Mouse (Mus musculus) hindbrain, postnatal 0 days (tissue): Measurements from ENCODE around the gene Thy1. TPM values are rescaled to one million over a fixed set of nuclear protein-coding genes. Genes with fewer than 3 reads are reported as not detected.
A peak's percentile ranks its signal among the peaks of the same experiment; 100 is the strongest.

Experiments used
- ATAC-seq: fragments of 200-750 bp; cut with Nextera tagmentation; 2 replicates; pipeline ENCODE4 v1.8.0; 2017; ENCODE audit warnings: mild to moderate bottlenecking, moderate TSS enrichment, moderate library complexity
- DNase-seq: peaks from one replicate; pipeline ENCODE4 v3.0.0-alpha.2; 2015; ENCODE audit warnings: low spot score
- H3K27ac ChIP-seq: fragments of 300-500 bp; sonication (generic); 2 replicates; pipeline ENCODE4 v1.5.1; 2014; ENCODE audit warnings: mild to moderate bottlenecking
- H3K27me3 ChIP-seq: fragments of 300-500 bp; sonication (generic); 2 replicates; pipeline ENCODE4 v1.6.1; 2014; ENCODE audit warnings: low read length, mixed read lengths; ENCODE audit not compliant: insufficient read depth
- H3K36me3 ChIP-seq: fragments of 300-500 bp; sonication (generic); 2 replicates; pipeline ENCODE4 v1.6.1; 2014; ENCODE audit warnings: low read length, mixed read lengths; ENCODE audit not compliant: insufficient read depth
- H3K4me1 ChIP-seq: fragments of 300-500 bp; sonication (generic); 2 replicates; pipeline ENCODE4 v1.6.1; 2014; ENCODE audit warnings: antibody characterized with exemption, low read length, mixed read lengths; ENCODE audit not compliant: insufficient read depth
- H3K4me2 ChIP-seq: fragments of 300-500 bp; sonication (generic); 2 replicates; pipeline ENCODE4 v1.6.1; 2014; ENCODE audit warnings: low read depth, mild to moderate bottlenecking, low read length, moderate library complexity, mixed read lengths
- H3K4me3 ChIP-seq: fragments of 300-500 bp; sonication (generic); 2 replicates; pipeline ENCODE4 v1.5.1; 2014; ENCODE audit warnings: low read length
- H3K9ac ChIP-seq: fragments of 300-500 bp; sonication (generic); replicated peaks from 2 replicates; pipeline ENCODE4 v1.6.1; 2014; ENCODE audit warnings: mild to moderate bottlenecking, low read length, moderate library complexity, mixed read lengths
- H3K9me3 ChIP-seq: fragments of 300-500 bp; sonication (generic); 2 replicates; pipeline ENCODE4 v1.6.1; 2016; ENCODE audit warnings: low read length, mixed read lengths
- CTCF ChIP-seq: IDR thresholded peaks from 2 replicates; pipeline ENCODE4 v1.5.1; 2016; ENCODE audit warnings: antibody characterized with exemption, control low read depth, low read depth
- WGBS: fragments of 180-500 bp; shearing (Covaris S2); extraction: QIAGEN DNeasy Blood & Tissue Kit; methylation state at CpG from one replicate; pipeline ENCODE4 v1.1.7; 2014; 5-methylcytosine and 5-hydroxymethylcytosine counted together
- polyA plus RNA-seq: library from polyadenylated mRNA; unstranded; fragments of >200 nt; fragmentation: Nextera tagmentation; extraction: Ambion mirVana; gene quantifications from 2 replicates; pipeline ENCODE4 v1.2.1, GENCODE M21; 2015
- total RNA-seq: library from RNA; depleted of rRNA; stranded (reverse); fragments of >200 nt; gene quantifications from 2 replicates; pipeline ENCODE4 v1.2.3, GENCODE M21; 2014

The Thy1 gene
- total and polyA plus RNA-seq, 2 experiments from 2014 or later = 51.1 to 138 TPM

DNA sequence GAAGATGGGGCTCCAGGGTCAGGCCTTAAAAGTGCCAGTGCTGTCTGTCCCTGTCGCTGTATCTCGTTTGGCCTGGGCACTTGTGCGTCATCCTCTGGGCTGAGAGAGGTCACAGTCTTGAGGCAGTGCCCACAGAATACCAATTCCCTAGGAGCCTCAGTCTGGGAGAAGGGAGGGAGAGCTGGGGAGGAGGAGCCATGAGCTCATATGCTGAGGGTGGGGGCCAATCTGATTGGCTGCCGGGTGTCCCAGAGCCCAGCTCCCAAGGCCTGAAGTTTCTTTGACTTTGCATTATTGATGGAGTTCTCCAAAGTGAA lies 29.4 kb downstream of the Thy1 start:
- no peaks in the 10 kb centered on the region for H3K27me3 ChIP-seq
- H3K4me3 ChIP-seq = no peak overlapping the region
- H3K36me3 ChIP-seq = no peaks in the 10 kb centered on the region
- no peak for TF ChIP-seq CTCF
- WGBS = 19% methylated on average over 4 of the region's 4 CpGs
- H3K4me1 ChIP-seq = no peaks in the 10 kb centered on the region; the same call in 1 of the 2 replicates
- no peaks in the 10 kb centered on the region for H3K9me3 ChIP-seq
- peak; percentile 71 for DNase-seq
- peak; percentile 82 for ATAC-seq
- 0 out of 2 replicates have a peak overlapping the region, but pooled peaks have one; percentile 17 for H3K9ac ChIP-seq
- H3K27ac ChIP-seq = peak overlapping the region; percentile 88
- peak overlapping the region; percentile 38 for H3K4me2 ChIP-seq

DNA sequence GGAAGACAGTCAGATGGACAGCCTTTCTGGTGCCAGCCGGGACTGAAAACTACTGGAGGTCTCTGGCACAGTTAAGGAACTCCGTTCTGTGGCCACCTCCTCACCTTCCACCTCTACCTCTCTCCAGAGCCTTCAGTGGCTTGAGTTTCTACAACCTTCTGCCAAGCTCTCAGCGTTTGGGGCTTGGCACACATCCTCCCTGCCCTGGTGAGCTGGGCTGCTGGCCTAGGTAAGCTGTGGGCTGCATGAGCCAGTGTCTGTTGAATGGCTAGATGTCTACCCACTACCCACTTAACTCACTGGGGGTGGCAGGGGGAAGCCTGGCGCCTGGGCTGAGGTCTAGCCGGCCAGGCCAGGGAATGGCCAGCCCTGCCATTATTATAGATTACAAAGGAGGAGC lies 29.9 kb downstream of the Thy1 start:
- H3K4me2 ChIP-seq = peak overlapping the region; percentile 38
- no peak for TF ChIP-seq CTCF
- no peaks in the 10 kb centered on the region for H3K36me3 ChIP-seq
- ATAC-seq (no peak), DNase-seq (no peak)
- H3K4me3 ChIP-seq = no peak overlapping the region
- H3K9ac ChIP-seq = no peak overlapping the region
- no peaks in the 10 kb centered on the region for H3K27me3 ChIP-seq
- H3K4me1 ChIP-seq = no peaks in the 10 kb centered on the region; the same call in 1 of the 2 replicates
- WGBS = 35% methylated on average over 5 of the region's 5 CpGs
- H3K27ac ChIP-seq = peak overlapping the region; percentile 76
- H3K9me3 ChIP-seq = no peaks in the 10 kb centered on the region

DNA sequence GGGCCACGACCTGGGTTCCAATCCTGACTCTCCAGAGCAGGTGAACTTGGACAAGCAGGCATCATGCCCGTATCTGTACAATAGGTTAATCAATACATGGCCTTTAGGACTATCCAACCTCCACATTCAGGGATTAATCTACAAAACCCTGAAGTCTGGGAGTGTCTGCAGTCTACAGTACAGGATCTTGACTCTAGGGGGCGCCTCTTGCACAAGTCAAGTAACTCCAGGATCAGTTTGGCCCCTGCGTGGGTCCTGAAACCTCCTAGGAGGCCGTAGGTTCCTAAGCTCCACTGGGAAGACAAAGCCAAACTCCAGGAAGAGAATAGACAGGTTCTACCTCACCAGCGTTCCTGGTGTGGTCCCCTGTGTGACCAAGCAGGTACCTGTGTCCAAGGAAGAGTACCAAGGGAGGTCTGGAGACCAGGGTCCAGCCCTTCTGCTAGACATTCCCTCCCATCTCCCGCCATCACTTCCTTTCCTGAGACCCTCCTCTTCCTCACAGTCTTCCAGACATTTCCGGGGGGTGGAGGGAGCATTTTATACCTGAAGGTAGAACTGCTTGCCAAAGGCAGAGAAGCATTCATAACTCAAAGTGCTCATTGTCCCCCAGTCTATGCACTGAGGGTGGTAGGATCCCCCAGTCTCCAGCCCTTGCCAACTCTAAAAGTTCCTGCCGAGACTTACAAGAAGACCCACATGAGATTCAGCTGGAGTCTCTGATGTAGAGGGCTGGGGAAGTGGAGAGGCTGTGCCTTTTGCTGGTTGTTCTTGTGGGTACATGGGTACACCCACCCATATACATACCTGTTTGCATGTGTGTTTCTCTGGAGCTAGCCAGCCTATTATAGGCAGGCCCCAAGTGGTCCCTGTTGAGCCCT lies 31.5 kb downstream of the Thy1 start:
- no peak for ATAC-seq

DNA sequence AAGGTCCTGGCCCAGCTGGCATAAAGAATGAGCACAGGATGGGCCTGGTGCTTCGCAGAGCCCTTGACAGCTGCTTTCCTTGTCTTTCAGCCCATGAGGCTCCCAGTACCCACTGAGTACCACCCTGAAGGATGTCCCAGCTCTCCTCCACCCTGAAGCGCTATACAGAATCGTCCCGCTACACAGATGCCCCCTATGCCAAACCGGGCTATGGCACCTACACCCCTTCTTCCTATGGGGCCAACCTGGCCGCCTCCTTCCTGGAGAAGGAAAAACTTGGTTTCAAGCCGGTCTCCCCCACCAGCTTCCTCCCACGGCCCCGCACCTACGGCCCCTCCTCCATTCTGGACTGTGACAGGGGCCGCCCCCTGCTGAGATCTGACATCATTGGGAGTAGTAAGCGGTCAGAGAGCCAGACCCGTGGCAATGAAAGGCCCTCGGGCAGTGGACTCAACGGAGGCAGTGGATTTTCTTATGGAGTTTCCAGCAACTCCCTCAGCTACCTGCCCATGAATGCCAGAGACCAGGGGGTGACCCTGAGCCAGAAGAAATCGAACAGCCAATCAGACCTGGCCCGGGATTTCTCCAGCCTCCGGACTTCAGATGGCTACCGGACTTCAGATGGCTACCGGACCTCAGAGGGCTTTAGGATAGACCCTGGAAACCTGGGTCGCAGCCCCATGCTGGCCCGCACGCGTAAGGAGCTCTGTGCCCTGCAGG lies 32.3 kb downstream of the Thy1 start:
- TF ChIP-seq CTCF = no peak
- DNase-seq = no peak
- Histone ChIP-seq H3K27me3 (no peaks in the 10 kb centered on the region), H3K4me1 (no peaks in the 10 kb centered on the region; the same call in 1 of the 2 replicates), H3K9ac (no peak overlapping the region), H3K27ac (no peak overlapping the region), H3K9me3 (no peaks in the 10 kb centered on the region), H3K4me3 (no peak overlapping the region), H3K36me3 (no peaks in the 10 kb centered on the region), H3K4me2 (no peak overlapping the region)
- 71% methylated on average over 24 of the region's 24 CpGs for WGBS
- ATAC-seq = no peak

More for the DNA sequence above, 31.5 kb downstream of the Thy1 start:
- DNase-seq = peak; percentile 34
- no peaks in the 10 kb centered on the region; the same call in 1 of the 2 replicates for H3K4me1 ChIP-seq
- TF ChIP-seq CTCF = peak; percentile 28
- 57% methylated on average over 9 of the region's 9 CpGs for WGBS
- H3K9me3 ChIP-seq = no peaks in the 10 kb centered on the region
- H3K36me3 ChIP-seq = no peaks in the 10 kb centered on the region
- H3K9ac ChIP-seq = no peak overlapping the region
- no peak overlapping the region for H3K4me2 ChIP-seq
- H3K27me3 ChIP-seq = no peaks in the 10 kb centered on the region
- no peak overlapping the region for H3K4me3 ChIP-seq
- no peak overlapping the region for H3K27ac ChIP-seq

DNA sequence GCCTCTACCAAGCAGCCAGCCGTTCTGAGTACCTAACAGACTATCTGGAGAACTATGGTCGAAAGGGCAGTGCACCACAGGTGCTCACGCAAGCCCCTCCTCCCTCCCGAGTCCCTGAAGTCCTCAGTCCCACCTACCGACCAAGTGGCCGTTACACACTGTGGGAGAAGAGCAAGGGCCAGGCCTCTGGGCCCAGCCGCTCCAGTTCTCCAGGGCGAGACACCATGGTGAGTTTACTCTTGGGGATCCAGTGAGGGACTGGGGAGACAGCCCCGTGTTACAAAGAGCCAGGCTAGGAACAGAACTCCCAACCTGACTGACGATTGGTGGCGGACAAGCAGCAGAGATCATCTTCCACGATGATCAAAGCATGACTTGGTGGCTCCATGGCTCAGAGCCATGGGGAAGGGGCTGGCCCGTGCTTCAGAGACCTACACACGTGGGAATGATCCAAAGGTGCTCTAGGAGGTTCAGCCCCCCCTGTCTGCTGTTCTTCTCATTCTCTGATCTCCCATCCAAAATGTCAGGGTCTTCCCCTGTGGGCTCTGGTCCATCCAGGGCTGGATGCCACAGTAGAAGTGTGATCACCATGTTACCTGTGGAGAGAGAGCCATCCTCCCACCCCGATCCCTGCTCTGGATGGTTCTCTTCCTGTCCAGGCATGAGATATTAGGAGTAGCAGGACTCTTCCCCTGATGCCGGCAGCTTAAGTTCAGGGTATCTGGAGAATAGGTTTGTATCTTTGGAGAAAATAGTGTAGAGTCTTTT lies 33.0 kb downstream of the Thy1 start:
- no peak for DNase-seq
- H3K9me3 ChIP-seq = no peaks in the 10 kb centered on the region
- H3K4me1 ChIP-seq = no peaks in the 10 kb centered on the region; the same call in 1 of the 2 replicates
- no peak overlapping the region for H3K4me3 ChIP-seq
- H3K9ac ChIP-seq = no peak overlapping the region
- no peaks in the 10 kb centered on the region for H3K27me3 ChIP-seq
- ATAC-seq = no peak
- WGBS = 66% methylated on average over 16 of the region's 16 CpGs
- no peak overlapping the region for H3K27ac ChIP-seq
- H3K4me2 ChIP-seq = no peak overlapping the region
- no peak for TF ChIP-seq CTCF
- no peaks in the 10 kb centered on the region for H3K36me3 ChIP-seq

DNA sequence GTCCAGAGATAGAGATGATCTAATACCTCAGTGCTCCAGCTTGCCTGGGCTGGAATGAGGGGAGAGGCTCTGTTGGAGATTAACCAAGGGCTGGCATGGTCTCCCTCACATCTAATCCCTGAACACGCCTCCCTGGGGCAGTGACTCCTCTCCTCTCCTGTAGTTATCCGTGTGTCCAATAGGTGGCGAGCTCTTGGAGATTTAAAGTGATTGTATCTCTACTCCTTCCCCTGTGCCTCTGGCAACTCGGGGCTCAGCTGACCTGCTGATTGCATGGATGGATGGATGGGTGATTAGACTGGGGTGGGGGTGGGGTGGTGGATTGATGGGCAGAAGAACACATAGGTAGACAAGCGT lies 33.6 kb downstream of the Thy1 start:
- DNase-seq = peak; percentile 84
- no peak overlapping the region for H3K9ac ChIP-seq
- H3K4me3 ChIP-seq = no peak overlapping the region
- H3K27ac ChIP-seq = no peak overlapping the region
- 0 out of 2 replicates have a peak overlapping the region, but pooled peaks have one; percentile 21 for H3K4me2 ChIP-seq
- H3K4me1 ChIP-seq = no peaks in the 10 kb centered on the region; the same call in 1 of the 2 replicates
- peak; percentile 71 for TF ChIP-seq CTCF
- H3K27me3 ChIP-seq = no peaks in the 10 kb centered on the region
- 14% methylated on average over 5 of the region's 5 CpGs for WGBS
- H3K9me3 ChIP-seq = no peaks in the 10 kb centered on the region
- H3K36me3 ChIP-seq = no peaks in the 10 kb centered on the region
- no peak for ATAC-seq
